Mouse (Mus musculus) embryo, embryonic 9.5 days (tissue): ENCODE data around the gene Ankrd39.
"Not testable (repeated sequence)": the region's sequence is repeated elsewhere in the genome, so short reads cannot be mapped to it uniquely, and the experiment has no call there.

Experiments used
- DNase-seq: peaks from one replicate; pipeline ENCODE4 v3.0.0-alpha.2; 2017; ENCODE audit errors: extremely low spot score

Gene Ankrd39

DNA sequence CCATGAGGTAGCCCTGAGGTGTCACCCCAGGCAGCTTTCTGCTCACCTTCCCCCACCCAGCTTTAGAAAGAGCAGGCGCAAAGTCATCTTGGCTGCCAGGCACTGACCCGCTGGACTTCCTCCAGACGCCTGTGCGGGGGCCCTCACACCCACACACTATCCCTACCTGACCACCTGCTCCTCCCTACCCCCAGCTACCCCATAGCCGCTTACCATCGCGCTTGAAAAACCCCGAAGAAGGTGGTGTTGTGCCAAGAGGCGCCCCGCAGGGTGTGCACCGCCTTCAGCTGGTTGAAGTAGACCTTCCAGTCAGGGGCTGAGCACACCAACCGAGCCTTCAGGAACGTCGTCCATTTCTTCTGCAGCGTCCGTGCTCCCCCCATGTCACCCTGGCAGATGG, 5.3 kb upstream of the Ankrd39 start:
- DNase-seq: no peak

DNA sequence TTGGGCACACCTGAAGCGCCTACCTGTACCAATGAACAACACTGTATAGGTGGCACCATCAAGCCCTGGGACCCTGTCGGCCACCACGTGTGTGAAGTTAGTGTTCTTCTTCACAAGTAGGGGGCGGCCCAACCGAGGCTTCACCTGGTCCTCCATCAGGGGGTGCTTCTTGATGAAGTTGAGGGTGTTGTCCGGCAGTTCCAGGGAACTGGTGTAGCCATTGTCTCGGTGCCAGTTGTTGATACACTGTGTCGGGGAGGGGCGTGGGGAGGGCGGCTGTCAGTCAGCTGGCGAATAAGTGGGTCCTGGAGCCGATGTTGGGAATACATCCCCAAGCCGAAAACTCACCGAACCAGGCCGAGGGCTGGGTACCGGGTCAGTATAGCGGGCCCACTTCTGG, 4.7 kb upstream of the Ankrd39 start:
- DNase-seq: no peak

DNA sequence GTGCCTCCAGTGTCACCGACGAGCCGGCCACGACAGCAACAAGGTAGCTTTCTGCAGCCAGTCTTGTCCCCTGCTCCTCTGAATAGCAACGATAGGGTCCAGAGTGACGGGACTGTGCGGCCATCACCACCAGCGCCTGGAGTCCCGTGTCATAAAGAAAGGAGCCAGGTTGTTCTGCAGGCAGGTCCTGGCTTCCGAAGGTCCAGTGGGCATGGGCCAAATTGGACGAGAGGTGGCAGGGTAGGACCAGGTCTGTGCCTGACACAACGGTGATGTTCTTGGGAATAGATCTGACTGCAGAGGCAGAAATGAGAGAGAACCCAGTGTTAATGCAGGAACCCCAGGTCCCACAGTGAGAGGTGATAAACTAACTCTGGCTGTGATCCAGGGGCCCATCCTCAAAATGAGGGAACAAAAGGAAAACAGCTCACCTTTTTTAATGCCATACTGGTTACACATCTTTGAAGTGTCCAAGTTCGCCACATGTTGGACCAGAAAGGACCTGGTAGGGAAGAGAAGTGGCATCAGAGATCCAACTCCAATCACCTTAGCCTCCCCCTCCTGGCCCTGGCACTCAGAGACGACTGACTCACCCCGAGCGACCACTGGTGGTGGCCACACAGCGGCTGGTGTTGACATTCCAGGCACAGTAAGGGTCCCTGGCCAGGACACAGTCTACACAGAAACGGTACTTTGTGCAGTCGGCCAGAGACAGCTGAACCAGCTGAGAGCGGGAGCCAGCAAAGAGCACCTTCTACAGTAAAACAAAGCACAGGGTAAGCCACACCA, 3.0 kb upstream of the Ankrd39 start:
- DNase-seq: no peak

DNA sequence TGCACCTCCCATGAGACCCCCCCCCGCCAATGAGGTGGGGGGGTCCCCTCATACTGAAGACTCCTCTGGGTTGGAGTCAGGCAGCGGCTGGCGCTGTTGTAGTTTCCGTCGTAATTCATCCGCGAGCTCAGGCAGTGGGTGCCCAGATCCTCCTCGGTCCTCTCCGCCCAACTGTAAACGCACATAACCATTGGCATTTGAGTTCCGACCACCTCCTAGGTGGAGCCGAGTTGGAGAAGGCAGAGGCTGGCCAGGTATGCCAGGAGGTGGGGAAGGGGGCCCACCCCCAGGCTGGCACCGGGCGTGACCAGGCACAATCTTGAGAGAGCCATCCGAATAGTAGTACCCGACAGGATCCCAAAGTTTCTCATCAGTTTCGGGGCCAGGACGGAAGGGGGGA, 2.2 kb upstream of the Ankrd39 start:
- no peak for DNase-seq

DNA sequence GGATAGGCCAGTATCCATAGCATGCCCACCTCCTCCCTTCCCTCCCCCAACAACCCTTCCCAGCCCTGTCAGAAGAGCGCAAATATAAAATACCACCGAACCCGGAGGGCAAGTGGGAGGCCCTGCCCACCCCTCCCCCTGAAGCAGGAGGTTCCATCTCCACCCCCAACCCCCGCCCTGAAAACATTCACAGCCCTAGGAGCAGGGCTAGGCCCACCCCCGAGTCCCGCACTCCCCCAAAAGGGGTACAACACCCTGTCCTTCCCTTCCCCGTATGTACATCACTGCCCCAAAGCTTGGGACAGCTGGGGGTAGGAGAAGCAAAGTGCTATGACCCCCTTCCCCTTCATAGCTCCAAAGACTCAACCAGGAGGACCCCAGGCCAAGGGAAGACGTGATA, 1.5 kb upstream of the Ankrd39 start:
- no peak for DNase-seq

DNA sequence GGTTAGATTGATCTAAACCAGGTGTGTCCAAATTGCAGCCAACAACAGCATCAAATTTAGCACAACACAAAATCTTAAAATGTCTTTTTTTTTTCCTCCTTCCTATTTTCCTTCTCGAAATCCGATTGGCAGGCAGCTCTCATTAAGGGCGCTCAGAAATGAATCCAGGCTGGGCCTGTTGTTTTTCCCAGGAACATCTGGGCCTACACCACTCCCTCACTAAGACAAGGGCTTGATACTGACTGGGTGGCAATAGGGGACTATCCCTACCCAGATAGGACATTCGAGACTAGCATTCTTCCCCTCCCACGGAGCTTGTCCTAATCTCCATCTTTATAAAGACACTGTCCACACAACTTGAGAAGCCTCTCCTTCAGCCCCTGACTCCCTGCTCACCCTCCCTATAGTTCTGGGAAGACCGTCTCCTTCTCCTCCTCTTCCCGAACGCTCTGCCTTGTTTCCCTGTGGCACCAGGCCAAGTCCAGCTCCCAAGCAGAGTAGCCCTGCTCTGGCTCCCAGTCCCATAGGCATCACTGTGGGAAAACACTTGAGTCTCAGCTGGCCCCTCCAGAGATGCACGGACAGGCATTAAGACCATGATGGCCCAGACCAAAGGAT, 845 bp upstream of the Ankrd39 start:
- DNase-seq: no peak

DNA sequence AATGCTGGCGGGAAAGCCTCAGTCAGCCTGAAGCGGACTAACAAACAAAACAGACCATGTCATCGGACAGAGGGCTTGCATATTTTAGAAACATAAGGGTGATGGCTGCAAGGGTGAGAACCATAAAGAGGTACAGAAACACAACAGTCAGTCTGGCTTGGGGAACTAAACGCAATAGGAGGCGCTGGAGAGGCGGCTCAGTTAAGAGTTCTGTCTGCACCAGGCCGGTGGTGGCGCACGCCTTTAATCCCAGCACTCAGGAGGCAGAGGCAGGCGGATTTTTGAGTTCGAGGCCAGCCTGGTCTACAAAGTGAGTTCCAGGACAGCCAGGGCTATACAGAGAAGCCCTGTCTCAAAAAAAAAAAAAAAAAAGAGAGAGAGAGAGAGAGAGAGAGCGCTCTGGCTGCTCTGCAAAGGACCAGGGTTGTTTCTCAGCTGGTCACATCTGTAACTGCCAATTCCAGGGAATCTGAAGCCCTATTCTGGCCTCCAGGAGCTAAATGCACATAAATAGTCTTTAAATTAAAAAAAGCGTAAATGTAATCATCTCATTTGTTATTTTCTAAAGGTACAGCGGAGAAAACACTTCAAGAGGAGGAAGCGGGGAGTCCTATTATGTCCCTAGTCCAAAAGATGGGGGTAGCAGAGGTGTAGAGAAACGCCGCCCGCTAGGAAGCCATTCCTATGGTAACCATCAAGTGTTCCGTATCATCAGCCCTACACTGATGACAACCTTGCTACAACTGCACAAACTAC, 1.2 kb downstream of the Ankrd39 start:
- no peak for DNase-seq

DNA sequence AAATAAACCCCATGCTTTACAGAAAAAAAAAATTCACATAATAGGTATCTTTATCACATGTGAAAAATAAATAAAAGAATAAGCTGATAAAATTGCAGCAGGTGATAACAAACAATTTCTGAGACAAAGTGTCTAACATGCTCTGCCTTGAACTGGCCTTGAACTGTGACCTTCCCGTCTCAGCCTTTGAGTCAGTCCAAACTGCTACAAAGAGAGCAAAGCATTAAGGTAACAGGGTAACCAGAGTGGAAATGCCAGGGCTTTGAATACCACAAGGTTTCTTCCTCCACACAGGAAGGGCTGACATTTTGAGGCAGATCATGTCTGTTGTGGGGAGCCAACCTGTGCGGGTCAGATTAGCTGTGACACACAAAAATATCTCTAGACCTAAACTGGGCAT, 1.9 kb downstream of the Ankrd39 start:
- no peak for DNase-seq

DNA sequence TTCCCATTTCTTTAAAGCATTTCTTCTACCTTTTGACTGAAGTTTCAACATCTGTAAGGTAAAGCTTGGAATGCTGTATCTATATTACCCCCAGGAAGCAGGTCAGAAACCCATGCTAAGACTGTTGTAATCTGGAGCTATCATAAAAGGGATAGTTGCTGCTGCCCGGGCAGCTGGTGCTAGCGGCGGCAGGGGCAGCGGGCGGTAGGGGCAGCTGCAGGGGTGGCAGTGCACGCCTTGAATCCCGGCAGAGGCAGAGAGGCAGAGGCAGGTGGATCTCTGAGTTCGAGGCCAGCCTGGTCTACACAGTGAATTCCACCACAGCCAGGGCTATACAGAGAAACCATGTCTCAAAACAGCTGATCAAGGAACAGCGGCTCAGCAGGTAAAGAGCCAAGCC, 4.3 kb downstream of the Ankrd39 start:
- DNase-seq: no peak

DNA sequence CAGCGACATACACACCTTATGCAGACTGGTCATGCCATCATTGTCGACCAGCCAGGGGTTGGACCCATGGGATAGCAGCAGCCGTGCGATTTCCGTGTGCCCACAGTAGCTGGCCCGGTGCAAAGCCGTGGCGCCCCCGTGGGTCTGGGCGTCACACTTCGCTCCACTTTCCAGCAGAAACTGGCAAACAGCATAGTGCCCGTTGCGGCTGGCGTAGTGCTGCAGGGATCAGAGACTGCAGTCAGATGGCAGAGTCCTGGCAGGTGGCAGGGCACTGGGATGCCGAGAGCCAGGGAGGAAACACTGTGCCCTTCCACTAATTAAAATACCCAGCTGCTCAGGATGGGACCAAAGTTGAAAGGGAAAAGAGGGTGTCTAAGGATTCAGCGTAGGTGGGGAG, 5.4 kb downstream of the Ankrd39 start:
- no peak for DNase-seq

DNA sequence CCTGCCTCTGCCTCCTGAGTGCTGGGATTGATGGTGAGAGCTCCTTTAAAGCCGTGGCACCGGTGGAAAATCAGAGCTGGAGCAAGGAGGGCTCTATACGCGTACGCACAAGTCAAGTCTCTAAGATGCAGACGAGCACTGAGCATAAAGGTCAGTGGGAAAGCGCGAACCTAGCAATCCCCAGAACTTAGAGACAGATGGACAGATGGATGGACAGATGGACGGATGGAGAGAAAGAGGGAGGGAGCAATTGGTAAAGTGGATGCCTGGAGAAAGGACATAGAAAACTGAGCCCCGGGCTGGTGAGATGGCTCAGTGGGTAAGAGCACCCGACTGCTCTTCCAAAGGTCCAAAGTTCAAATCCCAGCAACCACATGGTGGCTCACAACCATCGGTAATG, 6.4 kb downstream of the Ankrd39 start:
- DNase-seq: no peak

DNA sequence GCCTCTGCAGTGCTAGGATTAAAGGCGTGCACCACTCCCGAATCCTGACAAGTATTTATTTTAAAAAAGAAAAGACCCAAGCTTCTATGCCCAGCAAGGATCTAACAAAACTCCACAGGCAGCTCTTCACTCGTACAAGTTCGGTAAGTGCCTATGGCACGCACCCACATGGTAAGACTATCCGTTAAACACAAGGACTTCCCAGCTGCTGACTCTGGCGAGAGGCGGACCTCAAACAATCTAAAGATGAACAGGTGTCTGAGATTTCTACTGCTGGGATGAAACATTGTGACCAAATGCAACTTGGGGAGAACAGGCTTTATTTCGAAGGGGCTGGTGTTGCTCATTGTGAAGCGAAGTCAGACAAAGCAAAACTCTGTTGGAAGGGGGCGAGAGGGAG, 7.1 kb downstream of the Ankrd39 start:
- no peak for DNase-seq

DNA sequence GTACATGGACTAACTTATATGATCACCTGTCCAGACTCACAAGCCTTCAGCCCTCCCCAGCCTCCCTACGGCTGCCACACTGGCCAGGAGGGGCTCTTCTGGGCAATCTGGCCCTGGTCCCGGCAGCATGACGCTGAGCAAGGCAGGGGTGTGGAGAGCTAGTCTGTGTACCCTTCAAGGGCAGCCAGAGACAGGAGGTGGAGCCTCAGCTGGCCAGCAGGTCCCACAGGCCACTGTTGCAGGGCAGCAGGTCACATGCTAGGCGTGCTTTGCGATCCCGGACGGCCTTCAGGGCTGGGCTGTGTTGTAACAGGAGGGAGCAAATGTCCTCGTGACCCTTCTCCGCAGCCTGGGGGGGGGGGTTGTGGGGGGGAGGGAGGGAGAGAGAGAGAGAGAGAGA, 8.1 kb downstream of the Ankrd39 start, which contains the start of gene Gm42417:
Gene Gm42417, minus strand, starts transcription at position 244 of the 400 bp plus-strand sequence.
- no peak for DNase-seq

DNA sequence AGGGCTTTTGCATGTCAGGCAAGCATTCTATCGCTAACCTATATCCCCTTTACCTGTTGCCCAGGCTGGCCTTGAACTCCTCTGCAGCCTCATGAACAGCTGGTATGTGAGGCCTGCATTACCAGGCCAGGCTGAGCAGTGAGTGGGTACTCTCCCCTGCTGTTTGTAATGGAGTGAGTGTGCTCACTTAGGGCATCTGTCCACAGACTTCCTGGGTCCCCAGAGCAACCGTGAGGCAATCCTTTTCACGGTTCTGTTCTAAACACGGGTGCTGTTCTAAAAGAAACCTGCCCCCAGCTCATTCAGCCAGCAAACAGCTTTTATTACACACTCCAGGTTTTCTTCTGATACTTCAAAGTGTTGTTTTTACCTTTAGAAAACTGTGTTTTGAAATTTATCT, 8.5 kb downstream of the Ankrd39 start:
- DNase-seq: no peak

DNA sequence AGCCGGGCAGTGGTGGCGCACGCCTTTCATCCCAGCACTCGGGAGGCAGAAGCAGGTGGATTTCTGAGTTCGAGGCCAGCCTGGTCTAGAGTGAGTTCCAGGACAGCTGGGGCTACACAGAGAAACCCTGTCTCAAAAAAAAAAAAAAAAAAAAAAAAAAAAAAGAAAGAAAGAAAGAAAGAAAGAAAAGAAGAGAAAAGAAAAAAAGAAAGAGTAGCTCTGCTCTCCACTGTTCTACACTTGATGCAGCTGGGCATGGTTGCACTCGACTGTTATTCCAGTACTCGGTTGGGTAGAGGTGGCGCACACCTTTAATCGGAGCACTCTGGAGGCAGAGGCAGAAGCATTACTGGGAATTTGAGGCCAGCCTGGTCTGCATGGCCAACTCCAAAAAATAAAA, 10.5 kb downstream of the Ankrd39 start, which contains the start of gene Ankrd23:
Gene Ankrd23, minus strand, starts transcription at position 101 of the 400 bp plus-strand sequence.
- not testable (repeated sequence) for DNase-seq

DNA sequence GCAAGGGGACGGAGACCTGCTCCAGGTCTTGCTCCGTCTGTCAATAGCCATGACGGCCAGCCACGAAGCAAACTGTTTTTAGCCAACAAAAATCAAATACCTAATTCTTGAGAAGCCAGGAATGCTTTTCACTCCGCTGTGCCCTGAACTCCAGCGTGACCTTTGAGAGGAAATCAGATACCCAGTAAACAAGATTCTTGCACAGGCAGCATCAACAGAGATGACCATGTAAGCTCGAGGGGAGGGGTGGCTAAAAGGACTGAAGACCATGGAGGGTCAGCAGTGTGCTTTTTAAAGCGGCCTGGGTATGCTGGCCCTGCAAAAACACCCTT, 10.9 kb downstream of the Ankrd39 start:
- no peak for DNase-seq

DNA sequence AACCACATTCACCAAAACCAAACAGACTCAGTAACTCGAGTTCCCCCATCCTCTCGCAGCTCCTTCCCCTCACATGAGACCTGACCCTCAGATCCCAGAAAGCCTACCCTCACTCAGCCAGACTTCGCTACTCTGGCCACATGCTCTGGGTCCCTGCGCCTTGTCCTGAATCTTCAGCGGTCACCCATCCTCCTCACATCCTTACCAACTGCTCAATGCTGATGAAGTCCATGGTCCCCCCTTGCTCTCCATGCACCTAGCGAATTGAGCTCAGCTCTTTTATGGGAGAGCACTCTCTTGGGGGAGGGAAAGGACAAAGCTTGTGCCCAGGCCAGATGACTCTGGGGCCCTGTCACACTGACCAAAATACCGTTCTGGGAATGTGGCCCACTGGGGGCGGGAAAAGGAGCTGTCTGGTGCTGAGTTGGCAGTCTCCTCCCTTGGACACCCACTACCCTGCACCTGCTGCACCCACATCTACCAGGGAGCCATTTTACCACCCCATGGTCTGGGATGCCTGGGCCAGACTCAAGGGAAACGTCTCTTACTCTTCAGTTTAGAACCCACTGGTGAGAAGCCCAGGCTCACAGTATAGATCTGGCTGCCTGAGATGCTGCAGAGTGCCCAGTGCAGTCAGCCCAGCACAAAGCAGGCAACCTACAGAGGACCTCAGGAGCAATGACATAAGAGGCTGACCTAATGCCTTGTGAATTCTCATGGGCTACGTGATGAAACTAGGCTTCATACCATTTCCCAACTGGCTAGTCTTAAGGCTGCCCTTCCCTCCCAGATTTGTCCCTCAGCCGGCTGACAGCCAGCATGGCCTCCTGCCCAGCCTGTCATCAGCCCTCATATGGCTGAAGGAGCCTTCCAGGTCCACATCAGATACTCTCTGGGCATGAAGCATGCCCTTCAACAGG, 11.5 kb downstream of the Ankrd39 start:
- DNase-seq: no peak

DNA sequence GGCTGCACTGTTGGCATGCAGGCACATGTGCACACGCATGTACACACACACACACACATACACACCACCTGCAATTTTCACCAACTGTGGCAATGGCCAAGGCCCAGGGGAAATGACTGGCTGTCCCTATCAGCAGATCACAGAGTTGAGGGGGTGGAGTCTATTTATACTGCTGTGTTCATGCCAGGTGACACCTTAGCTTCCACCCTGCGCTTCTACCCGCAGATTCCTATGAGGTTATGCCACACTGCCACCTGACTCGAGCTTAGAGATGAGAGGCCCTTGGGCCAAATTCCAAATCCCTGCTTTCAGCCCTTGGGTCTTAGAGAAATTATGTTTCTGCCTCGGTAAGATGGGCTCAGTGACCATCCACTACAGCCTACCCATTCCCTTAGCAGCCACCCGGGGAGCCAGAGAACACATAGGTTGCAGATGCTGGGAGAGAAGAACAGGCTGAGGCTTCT, 12.6 kb downstream of the Ankrd39 start:
- no peak for DNase-seq

DNA sequence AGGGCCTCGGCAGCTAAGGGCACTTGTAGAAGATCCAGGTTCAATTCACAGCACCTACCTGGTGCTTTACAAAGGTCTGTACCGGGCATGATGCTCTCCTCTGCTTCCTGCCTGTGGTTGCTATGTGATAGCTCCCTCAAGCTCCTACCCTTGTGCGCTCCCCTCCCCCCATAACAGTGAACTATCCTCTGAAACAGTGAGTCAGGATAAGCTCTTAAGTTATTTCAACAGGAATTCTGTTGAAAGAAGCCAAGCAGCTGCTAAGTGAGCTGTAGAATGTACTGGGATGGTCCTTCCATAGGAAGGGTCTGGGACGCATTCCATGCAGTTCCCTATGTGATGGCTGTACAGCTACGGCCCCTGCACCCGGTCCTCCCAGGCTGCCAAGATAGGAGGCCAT, 13.7 kb downstream of the Ankrd39 start:
- no peak for DNase-seq

DNA sequence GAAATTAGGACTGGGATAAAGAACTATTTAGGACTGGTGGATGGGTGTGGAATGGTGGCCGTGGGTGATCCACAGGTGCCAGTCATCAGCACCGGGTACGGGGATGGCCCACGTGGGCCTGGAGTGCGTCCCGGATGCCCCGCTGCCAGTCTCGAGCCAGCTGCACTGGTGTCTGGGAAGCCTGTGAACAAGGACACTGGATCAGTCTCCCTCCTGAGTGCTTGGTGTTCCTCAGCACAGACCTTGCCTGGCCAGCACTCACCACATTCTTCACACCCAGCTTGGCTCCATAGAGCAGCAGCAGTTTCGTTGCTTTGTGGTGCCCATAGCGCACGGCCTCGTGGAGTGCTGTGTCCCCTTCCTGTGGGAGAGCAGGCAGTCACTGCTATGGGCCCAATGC, 15.8 kb downstream of the Ankrd39 start:
- no peak for DNase-seq

DNA sequence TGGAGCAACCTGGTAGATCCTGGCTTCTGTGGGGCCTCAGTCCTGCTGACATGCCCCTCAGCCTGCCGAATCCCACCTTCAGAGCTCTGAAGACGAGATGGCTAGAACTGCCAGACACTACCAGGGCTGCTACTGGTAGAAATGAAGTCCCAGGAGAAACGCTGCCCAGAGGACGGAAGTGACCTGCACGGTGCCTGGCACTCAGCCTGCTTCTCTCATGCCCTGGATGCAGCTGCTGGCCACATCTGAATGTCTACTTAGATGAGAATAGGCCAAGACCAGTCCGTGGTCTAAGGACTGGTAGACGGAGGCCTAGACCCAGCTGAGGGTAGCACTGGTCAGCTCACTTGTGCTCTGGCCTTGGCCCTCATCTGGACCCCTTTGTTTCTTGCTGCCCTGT, 16.3 kb downstream of the Ankrd39 start:
- DNase-seq: no peak

DNA sequence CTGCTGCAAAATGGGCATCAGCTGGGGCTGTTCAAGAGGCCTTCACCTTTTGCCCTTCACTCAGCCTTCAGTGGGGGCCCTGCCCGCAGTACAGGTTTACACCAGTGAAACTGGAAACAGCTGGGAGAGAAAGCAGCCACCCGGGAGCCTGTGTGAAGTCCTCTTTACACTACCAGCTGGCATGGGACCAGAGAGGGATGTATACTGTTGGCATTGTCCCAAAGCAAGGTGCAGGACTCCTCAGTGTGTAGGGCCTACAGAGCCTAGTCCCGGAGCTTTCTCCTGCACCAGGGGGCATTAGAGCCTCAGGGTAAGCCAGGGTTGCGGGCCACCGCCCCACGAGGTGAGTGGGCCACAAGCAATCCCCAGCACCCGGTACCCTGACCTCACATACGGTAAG, 16.8 kb downstream of the Ankrd39 start:
- DNase-seq: no peak
